ENCODE assay signal across 8 mouse cellular contexts in genomic region chr16:91011847-91012246, GRCm38 (mm10). TPM values are rescaled to one million over a fixed set of nuclear protein-coding genes. Genes with fewer than 3 reads are reported as not detected.
A peak's percentile ranks its signal among the peaks of the same experiment; 100 is the strongest.
DNase-seq lines count a peak whose midpoint lies in the region; ATAC-seq and TF ChIP-seq lines count a peak whose summit lies in the region.

No protein-coding gene starts in this region.

- no peaks in the 10 kb centered on the region; the same call in 1 of the 2 replicates for H3K27me3 ChIP-seq in E14TG2a.4 (ENCODE audit: insufficient read depth, low read length)
- H3K27me3 ChIP-seq in heart, embryonic 15.5 days: no peaks in the 10 kb centered on the region

- peaks cover 26% of the 10 kb centered on the region for H3K4me1 ChIP-seq in E14TG2a.4 (replicated peaks; ENCODE audit: low read depth, low read length)
- peaks cover 16% of the 10 kb centered on the region for H3K4me1 ChIP-seq in heart, embryonic 15.5 days (replicated peaks)

- peak overlapping the region; percentile 93 for H3K27ac ChIP-seq in heart, embryonic 15.5 days

- H3K9me3 ChIP-seq in E14TG2a.4 (ENCODE audit: low read length): no peaks in the 10 kb centered on the region
- no peaks in the 10 kb centered on the region for H3K9me3 ChIP-seq in heart, embryonic 15.5 days (replicated peaks)

- 0 out of 2 replicates have a peak overlapping the region, but pooled peaks have one; percentile 97 for H3K9ac ChIP-seq in heart, embryonic 15.5 days

- H3K4me2 ChIP-seq in heart, embryonic 15.5 days: peak overlapping the region; percentile 77

- no peak for ATAC-seq in CD4-positive, CD25-positive, alpha-beta regulatory T cell, adult 4 months
- no peak for ATAC-seq in heart, embryonic 15.5 days (replicated peaks; ENCODE audit: insufficient number of reproducible peaks, insufficient read depth, low FRiP score, low read depth)
- ATAC-seq in megakaryocyte, adult 5-6 weeks (ENCODE audit: poor library complexity, severe bottlenecking): peak; percentile 56

- TF ChIP-seq CTCF in E14TG2a.4 (conservative IDR thresholded peaks at IDR 0.05; ENCODE audit: low read length): no peak

- H3K4me3 ChIP-seq in E14TG2a.4 (replicated peaks; ENCODE audit: low read length): peak overlapping the region; percentile 98
- H3K4me3 ChIP-seq in heart, embryonic 15.5 days: peak overlapping the region; percentile 100

- WGBS in heart, embryonic 15.5 days: 33% methylated on average over 3 of the region's 3 CpGs

- peaks cover 29% of the 10 kb centered on the region for H3K36me3 ChIP-seq in E14TG2a.4 (ENCODE audit: insufficient read depth, low read length)
- peaks cover 21% of the 10 kb centered on the region for H3K36me3 ChIP-seq in heart, embryonic 15.5 days

- DNase-seq in CD4-positive, CD25-positive, alpha-beta regulatory T cell, adult 2 months (ENCODE audit: low read depth, low spot score): peak; percentile 18
- DNase-seq in layer of hippocampus, postnatal 10 days (ENCODE audit: low spot score in 2 of 2): no peak
- DNase-seq in adrenal gland, adult 18-20 months (ENCODE audit: low spot score in 2 of 2): no peak
- DNase-seq in thymus, postnatal 25 days: no peak

RNA-seq across cellular contexts. Expression of gene Synj1, which starts 0.7 kb away (rescaled TPM):
- 10 to 100 TPM; 30.6 to 40.9 TPM for polyA plus RNA-seq in CD4-positive, CD25-positive, alpha-beta regulatory T cell, adult 4 months (2017; shearing (Covaris generic))
- polyA plus RNA-seq in heart, embryonic 15.5 days (2015; fragmentation: Nextera tagmentation; extraction: Ambion mirVana): 10.3 and 11.4 TPM in 2 replicates
- total RNA-seq in megakaryocyte, adult 5-6 weeks (2015): 95.7 and 105 TPM in 2 replicates
- 44.6 and 61.5 TPM in 2 replicates for total RNA-seq in megakaryocyte, adult 5-6 weeks (2017)
- total RNA-seq in layer of hippocampus, postnatal 10 days (2021): 100 to 1,000 TPM; 257 to 270 TPM
- 10 to 100 TPM; 52.2 to 58.5 TPM for total RNA-seq in adrenal gland, adult 18-20 months (2021)

RNA-seq across cellular contexts. Expression of gene Paxbp1, which starts 32.5 kb away (rescaled TPM):
- 100 to 1,000 TPM; 121 to 128 TPM for polyA plus RNA-seq in CD4-positive, CD25-positive, alpha-beta regulatory T cell, adult 4 months (2017; shearing (Covaris generic))
- polyA plus RNA-seq in heart, embryonic 15.5 days (2015; fragmentation: Nextera tagmentation; extraction: Ambion mirVana): 36.8 and 36.9 TPM in 2 replicates
- 71.3 and 81.9 TPM in 2 replicates for total RNA-seq in megakaryocyte, adult 5-6 weeks (2015)
- 68.3 and 79.2 TPM in 2 replicates for total RNA-seq in megakaryocyte, adult 5-6 weeks (2017)
- total RNA-seq in layer of hippocampus, postnatal 10 days (2021): 10 to 100 TPM; 69.9 to 89.4 TPM
- total RNA-seq in adrenal gland, adult 18-20 months (2021): 10 to 100 TPM; 46.7 to 72.0 TPM
